In the genomic region with DNA sequence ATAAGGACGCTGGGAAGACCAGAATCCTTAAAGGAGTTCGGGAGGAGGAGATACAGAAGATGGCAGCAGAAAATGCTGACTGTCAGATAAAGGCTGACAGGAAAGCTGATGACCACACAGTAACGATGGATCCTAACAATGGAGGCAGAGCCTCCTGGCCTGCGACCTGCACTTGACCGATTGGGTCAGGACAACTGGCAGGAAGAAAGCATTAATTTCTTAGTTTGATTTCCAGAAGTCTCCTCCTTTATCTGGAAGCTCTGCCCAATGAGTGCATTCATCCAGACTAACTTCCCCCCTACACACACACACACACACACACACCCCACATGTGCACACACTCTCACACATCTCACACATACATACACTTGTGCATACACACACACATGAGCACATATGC, we compare ENCODE assay signal across 16 mouse cellular contexts.
A peak's percentile ranks its signal among the peaks of the same experiment; 100 is the strongest.
DNase-seq lines count a peak whose midpoint lies in the region; ATAC-seq and TF ChIP-seq lines count a peak whose summit lies in the region.
"Had no signal": no experiment of that assay in that cellular context is flagged by ENCODE, and none has a peak within 500 bp of the region (broad histone marks: within the 10 kb centered on the region; RNA-seq: fewer than 3 reads in every experiment).

No protein-coding gene starts in this region.

- TF ChIP-seq POLR2A in bone marrow macrophage, adult 2 months (IDR thresholded peaks at IDR 0.05; ENCODE audit: borderline replicate concordance, low read depth, low read length): no peak

- TF ChIP-seq EP300 in liver, postnatal 0 days (IDR thresholded peaks at IDR 0.05; ENCODE audit: low read depth): no peak

- H3K9ac ChIP-seq in intestine, embryonic 15.5 days: no peak overlapping the region
- H3K9ac ChIP-seq in intestine, embryonic 16.5 days (ENCODE audit: low read depth, low read length): no peak overlapping the region
- H3K9ac ChIP-seq in liver, postnatal 0 days (replicated peaks): no peak overlapping the region
- H3K9ac ChIP-seq: liver, embryonic 14.5 days had no signal

- 14% methylated on average over 5 of the region's 5 CpGs for WGBS in intestine, embryonic 15.5 days
- WGBS in intestine, embryonic 16.5 days: 12% methylated on average over 5 of the region's 5 CpGs
- whole genome bisulfite sequencing in liver, postnatal 0 days (ENCODE audit: insufficient replicate concordance): 24% methylated on average over 5 of the region's 5 CpGs

- ATAC-seq in intestine, embryonic 15.5 days: no peak
- ATAC-seq in intestine, embryonic 16.5 days: no peak
- no peak for ATAC-seq in G1E (ENCODE audit: extremely low read depth, insufficient number of reproducible peaks, low FRiP score, poor library complexity, severe bottlenecking)
- ATAC-seq in liver, postnatal 0 days: no peak
- ATAC-seq: activated CD4-positive, CD25-positive, alpha-beta regulatory T cell, adult 4 months had no signal

- no peaks in the 10 kb centered on the region for H3K27me3 ChIP-seq in intestine, embryonic 15.5 days (replicated peaks)
- H3K27me3 ChIP-seq in intestine, embryonic 16.5 days (replicated peaks; ENCODE audit: control insufficient read depth, insufficient read depth, low read length): no peaks in the 10 kb centered on the region
- H3K27me3 ChIP-seq in G1E (ENCODE audit: insufficient read depth, low read length): no peaks in the 10 kb centered on the region
- H3K27me3 ChIP-seq in liver, postnatal 0 days (ENCODE audit: insufficient read depth, low read length): no peaks in the 10 kb centered on the region

- H3K4me1 ChIP-seq in intestine, embryonic 15.5 days (replicated peaks): peaks cover 24% of the 10 kb centered on the region
- peaks cover 49% of the 10 kb centered on the region for H3K4me1 ChIP-seq in intestine, embryonic 16.5 days (ENCODE audit: control insufficient read depth, insufficient read depth, low read length)
- H3K4me1 ChIP-seq in G1E (ENCODE audit: insufficient read depth, low read depth, low read length): peaks cover 87% of the 10 kb centered on the region
- H3K4me1 ChIP-seq in bone marrow macrophage, adult 2 months (ENCODE audit: control insufficient read depth, insufficient read depth, low read length): peaks cover 10% of the 10 kb centered on the region
- H3K4me1 ChIP-seq in liver, postnatal 0 days (ENCODE audit: insufficient read depth): peaks cover 8% of the 10 kb centered on the region

- no peak for TF ChIP-seq CTCF in G1E (IDR thresholded peaks at IDR 0.05; ENCODE audit: low read depth, low read length)
- TF ChIP-seq CTCF in bone marrow macrophage, adult 2 months (IDR thresholded peaks at IDR 0.05; ENCODE audit: low read depth, low read length): no peak
- TF ChIP-seq CTCF in liver, postnatal 0 days (IDR thresholded peaks at IDR 0.05; ENCODE audit: low read depth): no peak

- 0 out of 2 replicates have a peak overlapping the region, but pooled peaks have one; percentile 6 for H3K4me2 ChIP-seq in intestine, embryonic 15.5 days (replicated peaks)
- no peak overlapping the region for H3K4me2 ChIP-seq in intestine, embryonic 16.5 days (ENCODE audit: low read depth, low read length)
- H3K4me2 ChIP-seq in liver, postnatal 0 days (ENCODE audit: low read depth, low read length): peak overlapping the region; percentile 35; the same call in 1 of the 2 replicates
- H3K4me2 ChIP-seq: heart, embryonic 11.5 days had no signal

- H3K27ac ChIP-seq in intestine, embryonic 15.5 days: no peak overlapping the region
- H3K27ac ChIP-seq in intestine, embryonic 16.5 days (ENCODE audit: low read length): no peak overlapping the region
- no peak overlapping the region; the same call in 1 of the 2 replicates for H3K27ac ChIP-seq in bone marrow macrophage, adult 2 months (ENCODE audit: insufficient read depth, low read depth, low read length)
- H3K27ac ChIP-seq in liver, postnatal 0 days (ENCODE audit: low read depth): peak overlapping the region; percentile 44
- H3K27ac ChIP-seq: liver, embryonic 14.5 days had no signal

- DNase-seq in G1E (ENCODE audit: low spot score): no peak
- DNase-seq in liver, postnatal 0 days: no peak
- no peak for DNase-seq in right cerebral cortex, adult 2 months (ENCODE audit: low spot score in 2 of 2)
- DNase-seq in spleen, adult 18-20 months: no peak
- DNase-seq: adrenal gland, postnatal 25 days; cerebellum, postnatal 10 days; gastrocnemius, postnatal 14 days; kidney, postnatal 25 days; right cerebral cortex, postnatal 14 days; thymus, adult 2 months had no signal

- no peaks in the 10 kb centered on the region for H3K9me3 ChIP-seq in intestine, embryonic 15.5 days
- no peaks in the 10 kb centered on the region for H3K9me3 ChIP-seq in intestine, embryonic 16.5 days (ENCODE audit: control insufficient read depth, low read length)
- H3K9me3 ChIP-seq in G1E (replicated peaks): no peaks in the 10 kb centered on the region
- no peaks in the 10 kb centered on the region for H3K9me3 ChIP-seq in liver, postnatal 0 days (ENCODE audit: low read length)

- no peak overlapping the region for H3K4me3 ChIP-seq in intestine, embryonic 15.5 days (replicated peaks)
- no peak overlapping the region for H3K4me3 ChIP-seq in intestine, embryonic 16.5 days (ENCODE audit: low read length)
- H3K4me3 ChIP-seq in G1E (ENCODE audit: low read depth, low read length): peak overlapping the region; percentile 68
- peak overlapping the region; percentile 55 for H3K4me3 ChIP-seq in bone marrow macrophage, adult 2 months (ENCODE audit: insufficient read depth, low read length)
- H3K4me3 ChIP-seq in liver, postnatal 0 days (ENCODE audit: low read depth, low read length): no peak overlapping the region

- no peaks in the 10 kb centered on the region for H3K36me3 ChIP-seq in intestine, embryonic 15.5 days
- no peaks in the 10 kb centered on the region for H3K36me3 ChIP-seq in intestine, embryonic 16.5 days (ENCODE audit: control insufficient read depth, insufficient read depth, low read length)
- peaks cover 25% of the 10 kb centered on the region for H3K36me3 ChIP-seq in G1E (replicated peaks)
- no peaks in the 10 kb centered on the region for H3K36me3 ChIP-seq in liver, postnatal 0 days (replicated peaks; ENCODE audit: insufficient read depth, low read length)

Comparison
In these comparisons a context has a peak if more than half of its experiments do, and no peak if none do; other contexts are left out.
1. H3K4me3 ChIP-seq: peak in G1E (single experiment) and bone marrow macrophage, adult 2 months (single experiment); none in intestine, embryonic 15.5 days (single experiment), intestine, embryonic 16.5 days (single experiment) and liver, postnatal 0 days (single experiment).